Mouse (Mus musculus): ENCODE results near the gene Snx17. TPM values are rescaled to one million over a fixed set of nuclear protein-coding genes. Genes with fewer than 3 reads are reported as not detected.

Gene Snx17
- polyA plus RNA-seq, 1 experiment from 2014 or later, result 143 TPM

Other genes with a start within 250 kb of the Snx17 start
- 15.9 and 18.5 TPM in 2 replicates for gene Cgref1, start 247.6 kb upstream of the Snx17 start, polyA plus RNA-seq (2015; fragmentation: Nextera tagmentation; extraction: Ambion mirVana)
- 123 and 127 TPM in 2 replicates for gene Preb, start 232.9 kb upstream of the Snx17 start, polyA plus RNA-seq (2015; fragmentation: Nextera tagmentation; extraction: Ambion mirVana)
- gene Tcf23, start 224.6 kb upstream of the Snx17 start, polyA plus RNA-seq (2015; fragmentation: Nextera tagmentation; extraction: Ambion mirVana), result not detected in 2 replicates
- gene Atraid, start 144.9 kb upstream of the Snx17 start, polyA plus RNA-seq (2015; fragmentation: Nextera tagmentation; extraction: Ambion mirVana), result 144 and 153 TPM in 2 replicates
- gene Slc5a6, start 144.3 kb upstream of the Snx17 start, polyA plus RNA-seq (2015; fragmentation: Nextera tagmentation; extraction: Ambion mirVana), result 13.6 and 16.0 TPM in 2 replicates
- 17.6 and 19.8 TPM in 2 replicates for gene Cad, start 138.4 kb upstream of the Snx17 start, polyA plus RNA-seq (2015; fragmentation: Nextera tagmentation; extraction: Ambion mirVana)
- not detected in 2 replicates for gene Dnajc5g, start 86.9 kb upstream of the Snx17 start, polyA plus RNA-seq (2015; fragmentation: Nextera tagmentation; extraction: Ambion mirVana)
- 1.5 and 2.2 TPM in 2 replicates for gene Slc30a3, start 85.0 kb upstream of the Snx17 start, polyA plus RNA-seq (2015; fragmentation: Nextera tagmentation; extraction: Ambion mirVana)
- not detected in 2 replicates for gene Trim54, start 76.5 kb upstream of the Snx17 start, polyA plus RNA-seq (2015; fragmentation: Nextera tagmentation; extraction: Ambion mirVana)
- gene Ucn, start 54.4 kb upstream of the Snx17 start, polyA plus RNA-seq (2015; fragmentation: Nextera tagmentation; extraction: Ambion mirVana), result not detected in 2 replicates
- gene Mpv17, start 39.0 kb upstream of the Snx17 start, polyA plus RNA-seq (2015; fragmentation: Nextera tagmentation; extraction: Ambion mirVana), result 54.6 and 54.8 TPM in 2 replicates
- gene Gm29609, start 13.3 kb upstream of the Snx17 start, polyA plus RNA-seq (2015; fragmentation: Nextera tagmentation; extraction: Ambion mirVana), result 1.2 and 1.8 TPM in 2 replicates
- 69.5 and 75.4 TPM in 2 replicates for gene Gtf3c2, start 13.1 kb upstream of the Snx17 start, polyA plus RNA-seq (2015; fragmentation: Nextera tagmentation; extraction: Ambion mirVana)
- gene Eif2b4, start 203 bp downstream of the Snx17 start, polyA plus RNA-seq (2015; fragmentation: Nextera tagmentation; extraction: Ambion mirVana), result 78.8 and 87.0 TPM in 2 replicates
- 16.3 and 17.7 TPM in 2 replicates for gene Zfp513, start 9.1 kb downstream of the Snx17 start, polyA plus RNA-seq (2015; fragmentation: Nextera tagmentation; extraction: Ambion mirVana)
- 170 TPM in 2 replicates for gene Ppm1g, start 27.5 kb downstream of the Snx17 start, polyA plus RNA-seq (2015; fragmentation: Nextera tagmentation; extraction: Ambion mirVana)
- gene Nrbp1, start 47.6 kb downstream of the Snx17 start, polyA plus RNA-seq (2015; fragmentation: Nextera tagmentation; extraction: Ambion mirVana), result 156 and 157 TPM in 2 replicates
- gene Gm9970, start 48.0 kb downstream of the Snx17 start, polyA plus RNA-seq (2015; fragmentation: Nextera tagmentation; extraction: Ambion mirVana), result 0.34 TPM in 1 of 2 replicates, not detected in the other
- gene Krtcap3, start 58.5 kb downstream of the Snx17 start, polyA plus RNA-seq (2015; fragmentation: Nextera tagmentation; extraction: Ambion mirVana), result 1.7 and 2.4 TPM in 2 replicates
- 36.0 and 38.0 TPM in 2 replicates for gene Ift172, start 97.9 kb downstream of the Snx17 start, polyA plus RNA-seq (2015; fragmentation: Nextera tagmentation; extraction: Ambion mirVana)
- gene Fndc4, start 102.9 kb downstream of the Snx17 start, polyA plus RNA-seq (2015; fragmentation: Nextera tagmentation; extraction: Ambion mirVana), result 89.2 and 90.3 TPM in 2 replicates
- 0.27 and 0.45 TPM in 2 replicates for gene Gckr, start 104.2 kb downstream of the Snx17 start, polyA plus RNA-seq (2015; fragmentation: Nextera tagmentation; extraction: Ambion mirVana)

All from forebrain, embryonic 15.5 days (tissue).